Mouse (Mus musculus): Measurements from ENCODE around the gene Map2k4.

The Map2k4 gene

GRCm38 (mm10) chr11:65704861-65705260 lies 83.2 kb downstream of the Map2k4 start:
- DNase-seq = no peak

GRCm38 (mm10) chr11:65678824-65679402 lies 109.2 kb downstream of the Map2k4 start:
- DNase-seq = no peak

- no peak for DNase-seq
Observed at GRCm38 (mm10) chr11:65667348-65667969, 120.6 kb downstream of the Map2k4 start.

GRCm38 (mm10) chr11:65664903-65665302 lies 123.2 kb downstream of the Map2k4 start:
- DNase-seq = no peak

- DNase-seq = no peak
Observed at GRCm38 (mm10) chr11:65661790-65662522, 126.1 kb downstream of the Map2k4 start.

DNA sequence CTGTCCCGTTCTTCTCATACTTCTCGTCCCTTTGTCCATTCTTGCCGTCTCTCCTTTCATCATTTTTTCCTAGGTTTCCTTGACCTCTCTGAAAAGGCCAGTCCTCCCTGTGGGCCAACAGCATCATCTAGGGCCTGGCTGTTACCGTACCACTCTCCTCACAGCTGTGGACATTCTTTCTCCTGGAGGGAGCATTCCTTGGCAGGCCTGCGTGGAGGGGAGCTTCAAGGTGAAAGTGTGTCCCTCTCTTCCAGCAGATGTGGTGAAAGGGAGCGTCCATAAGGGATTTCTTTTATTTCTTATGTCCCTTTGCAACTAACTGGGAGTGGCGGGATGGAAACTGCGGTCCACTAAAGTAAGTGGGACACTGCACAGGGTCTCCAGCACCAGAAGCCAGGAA lies 134.2 kb downstream of the Map2k4 start:
- no peak for DNase-seq

DNA sequence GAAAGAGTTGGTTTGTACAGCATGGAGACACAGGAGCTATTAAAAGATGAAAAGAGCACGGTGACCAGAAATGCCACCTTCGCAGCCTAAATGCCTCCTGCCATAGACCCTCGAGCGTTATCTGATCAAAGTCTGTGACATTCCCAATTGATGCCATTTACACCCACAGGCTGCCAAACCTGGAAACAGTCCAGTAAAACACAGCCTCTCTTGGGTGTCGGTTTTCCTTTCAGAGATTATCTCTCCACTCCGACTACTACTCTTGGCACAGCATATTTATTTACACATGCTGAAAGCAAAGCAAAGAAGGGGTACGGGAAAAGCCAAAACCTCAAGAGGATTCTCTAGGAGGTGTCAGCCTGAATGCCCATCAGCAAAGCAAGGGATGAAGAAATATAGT lies 136.7 kb downstream of the Map2k4 start:
- DNase-seq = no peak

- no peak for DNase-seq
Observed at GRCm38 (mm10) chr11:65649956-65650715, 138.0 kb downstream of the Map2k4 start.

DNA sequence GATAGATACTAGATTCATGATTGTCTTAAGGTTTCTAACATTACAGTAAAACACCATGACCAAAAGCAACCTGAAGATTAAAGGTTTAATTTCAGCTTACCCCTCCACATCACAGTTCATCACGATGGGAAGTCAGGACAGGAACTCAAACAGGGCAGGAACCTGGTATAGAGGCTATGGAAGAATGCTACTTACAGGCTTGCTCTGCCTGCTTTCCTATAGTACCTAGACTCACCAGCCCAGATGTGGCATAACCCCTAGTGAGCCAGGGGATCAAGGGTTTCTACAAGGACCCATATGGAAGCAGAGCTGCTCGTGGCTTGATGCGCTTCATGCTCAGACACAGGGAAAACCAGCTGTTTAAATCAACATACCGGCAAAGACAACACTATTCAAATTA lies 138.6 kb downstream of the Map2k4 start:
- no peak for DNase-seq

DNA sequence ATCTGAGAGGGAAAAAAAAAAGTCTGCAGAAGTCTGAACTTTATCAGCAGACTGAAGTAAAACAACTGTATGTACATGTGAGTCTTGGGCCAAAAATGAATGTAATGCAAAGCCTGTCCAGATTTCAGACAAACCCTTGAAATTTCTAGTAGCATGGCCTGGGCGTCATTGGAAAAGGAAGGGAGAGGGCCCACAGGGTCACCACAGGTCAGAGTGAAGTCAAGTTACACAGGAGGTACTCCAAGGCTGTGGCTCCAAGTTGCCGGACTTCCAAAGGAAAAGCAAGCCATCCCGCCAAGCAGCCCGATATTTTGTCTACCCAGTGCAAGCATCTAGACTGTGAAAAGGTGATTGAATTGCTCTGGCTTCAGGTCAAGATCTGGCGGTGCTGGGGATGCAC lies 141.8 kb downstream of the Map2k4 start:
- no peak for DNase-seq

- DNase-seq = no peak
Observed at GRCm38 (mm10) chr11:65644539-65644938, 143.6 kb downstream of the Map2k4 start.

- no peak for DNase-seq
Observed at GRCm38 (mm10) chr11:65640261-65640660, 147.8 kb downstream of the Map2k4 start.
